ENCODE assay signal across 19 mouse cellular contexts in genomic region chr19:47560544-47561161, GRCm38 (mm10). TPM values are rescaled to one million over a fixed set of nuclear protein-coding genes. Genes with fewer than 3 reads are reported as not detected.
A peak's percentile ranks its signal among the peaks of the same experiment; 100 is the strongest.
DNase-seq lines count a peak whose midpoint lies in the region; ATAC-seq lines count a peak whose summit lies in the region.
"Had no signal": no experiment of that assay in that cellular context is flagged by ENCODE, and none has a peak within 500 bp of the region (broad histone marks: within the 10 kb centered on the region; RNA-seq: fewer than 3 reads in every experiment).

No protein-coding gene starts in this region.

- H3K9me3 ChIP-seq in heart, embryonic 15.5 days (replicated peaks), result no peaks in the 10 kb centered on the region
- H3K9me3 ChIP-seq: heart, embryonic 12.5 days; neural tube, embryonic 15.5 days had no signal

- DNase-seq in heart, adult 18-20 months, result no peak
- peak; percentile 24 for DNase-seq in liver
- no peak for DNase-seq in urinary bladder, postnatal 25 days (ENCODE audit: low spot score)
- no peak for DNase-seq in thymus, postnatal 14 days
- no peak for DNase-seq in thymus, postnatal 0 days (ENCODE audit: low spot score)
- DNase-seq: adrenal gland, adult 8-10 months; cerebellum, adult 11 months; gastrocnemius, adult 2 months; midbrain, embryonic 14.5 days; retina, postnatal 1 day; thymus, adult 18-20 months had no signal

- 0 out of 2 replicates have a peak overlapping the region, but pooled peaks have one; percentile 1 for H3K27ac ChIP-seq in heart, embryonic 15.5 days
- H3K27ac ChIP-seq: gastrocnemius, adult 2 months; neural tube, embryonic 15.5 days had no signal

- H3K4me3 ChIP-seq in heart, embryonic 15.5 days, result no peak overlapping the region
- H3K4me3 ChIP-seq: gastrocnemius, adult 2 months; heart, embryonic 12.5 days; myocyte; neural tube, embryonic 15.5 days had no signal

- peaks cover 34% of the 10 kb centered on the region for H3K4me1 ChIP-seq in heart, embryonic 15.5 days (replicated peaks)

- H3K4me2 ChIP-seq in heart, embryonic 15.5 days, result no peak overlapping the region
- H3K4me2 ChIP-seq: heart, embryonic 12.5 days; neural tube, embryonic 15.5 days had no signal

- WGBS in heart, embryonic 15.5 days, result 63% methylated on average over 12 of the region's 12 CpGs

- ATAC-seq in heart, embryonic 15.5 days (replicated peaks; ENCODE audit: insufficient number of reproducible peaks, insufficient read depth, low FRiP score, low read depth), result no peak
- peak; percentile 91 for ATAC-seq in erythroblast, adult 5-6 weeks (replicated peaks; ENCODE audit: low FRiP score, poor library complexity, severe bottlenecking)
- ATAC-seq in megakaryocyte, adult 5-6 weeks (ENCODE audit: poor library complexity, severe bottlenecking), result peak; percentile 51
- ATAC-seq: inflammation-experienced regulatory T-cells, adult 6 months had no signal

- no peaks in the 10 kb centered on the region for H3K36me3 ChIP-seq in heart, embryonic 15.5 days
- H3K36me3 ChIP-seq: heart, embryonic 12.5 days; neural tube, embryonic 15.5 days had no signal

- H3K27me3 ChIP-seq in heart, embryonic 15.5 days, result no peaks in the 10 kb centered on the region
- H3K27me3 ChIP-seq: heart, embryonic 12.5 days; neural tube, embryonic 15.5 days had no signal

- no peak overlapping the region for H3K9ac ChIP-seq in heart, embryonic 15.5 days
- H3K9ac ChIP-seq: forebrain, postnatal 0 days; heart, embryonic 12.5 days; neural tube, embryonic 15.5 days had no signal

RNA-seq across cellular contexts. Expression of gene Slk, which starts 18.8 kb away (rescaled TPM):
- polyA plus RNA-seq in heart, embryonic 15.5 days (2015; fragmentation: Nextera tagmentation; extraction: Ambion mirVana), result 12.6 and 14.2 TPM in 2 replicates
- total RNA-seq in heart, adult 18-20 months (2021), result 10 to 100 TPM; 72.8 to 83.3 TPM
- 74.0 and 81.3 TPM in 2 replicates for total RNA-seq in erythroblast, adult 5-6 weeks (2015; ENCODE audit: low replicate concordance)
- total RNA-seq in erythroblast, adult 5-6 weeks (2017; ENCODE audit: low replicate concordance), result 96.8 and 148 TPM in 2 replicates
- total RNA-seq in megakaryocyte, adult 5-6 weeks (2015), result 148 and 150 TPM in 2 replicates
- 262 and 270 TPM in 2 replicates for total RNA-seq in megakaryocyte, adult 5-6 weeks (2017)
- polyA plus RNA-seq in thymus, postnatal 0 days (2015; fragmentation: Nextera tagmentation; extraction: Ambion mirVana), result 11.9 and 14.2 TPM in 2 replicates

RNA-seq across cellular contexts. Expression of gene Stn1, which starts 23.3 kb away (rescaled TPM):
- 29.0 and 36.1 TPM in 2 replicates for polyA plus RNA-seq in heart, embryonic 15.5 days (2015; fragmentation: Nextera tagmentation; extraction: Ambion mirVana)
- total RNA-seq in heart, adult 18-20 months (2021), result 10 to 100 TPM; 17.2 to 17.3 TPM
- total RNA-seq in erythroblast, adult 5-6 weeks (2015; ENCODE audit: low replicate concordance), result 3.8 TPM in 2 replicates
- total RNA-seq in erythroblast, adult 5-6 weeks (2017; ENCODE audit: low replicate concordance), result 7.1 and 8.2 TPM in 2 replicates
- 44.2 and 46.2 TPM in 2 replicates for total RNA-seq in megakaryocyte, adult 5-6 weeks (2015)
- 39.2 and 44.9 TPM in 2 replicates for total RNA-seq in megakaryocyte, adult 5-6 weeks (2017)
- polyA plus RNA-seq in thymus, postnatal 0 days (2015; fragmentation: Nextera tagmentation; extraction: Ambion mirVana), result 36.0 and 36.9 TPM in 2 replicates
